Mouse (Mus musculus): ENCODE measurements at regions not wholly inside any gene's neighbourhood (a gene's known extent, or its start where the extent isn't known, plus 50 kb on each side); places are given as distances from the start of the nearest gene placed in this dataset.
"Not testable (repeated sequence)": the region's sequence is repeated elsewhere in the genome, so short reads cannot be mapped to it uniquely, and the experiment has no call there.

DNA sequence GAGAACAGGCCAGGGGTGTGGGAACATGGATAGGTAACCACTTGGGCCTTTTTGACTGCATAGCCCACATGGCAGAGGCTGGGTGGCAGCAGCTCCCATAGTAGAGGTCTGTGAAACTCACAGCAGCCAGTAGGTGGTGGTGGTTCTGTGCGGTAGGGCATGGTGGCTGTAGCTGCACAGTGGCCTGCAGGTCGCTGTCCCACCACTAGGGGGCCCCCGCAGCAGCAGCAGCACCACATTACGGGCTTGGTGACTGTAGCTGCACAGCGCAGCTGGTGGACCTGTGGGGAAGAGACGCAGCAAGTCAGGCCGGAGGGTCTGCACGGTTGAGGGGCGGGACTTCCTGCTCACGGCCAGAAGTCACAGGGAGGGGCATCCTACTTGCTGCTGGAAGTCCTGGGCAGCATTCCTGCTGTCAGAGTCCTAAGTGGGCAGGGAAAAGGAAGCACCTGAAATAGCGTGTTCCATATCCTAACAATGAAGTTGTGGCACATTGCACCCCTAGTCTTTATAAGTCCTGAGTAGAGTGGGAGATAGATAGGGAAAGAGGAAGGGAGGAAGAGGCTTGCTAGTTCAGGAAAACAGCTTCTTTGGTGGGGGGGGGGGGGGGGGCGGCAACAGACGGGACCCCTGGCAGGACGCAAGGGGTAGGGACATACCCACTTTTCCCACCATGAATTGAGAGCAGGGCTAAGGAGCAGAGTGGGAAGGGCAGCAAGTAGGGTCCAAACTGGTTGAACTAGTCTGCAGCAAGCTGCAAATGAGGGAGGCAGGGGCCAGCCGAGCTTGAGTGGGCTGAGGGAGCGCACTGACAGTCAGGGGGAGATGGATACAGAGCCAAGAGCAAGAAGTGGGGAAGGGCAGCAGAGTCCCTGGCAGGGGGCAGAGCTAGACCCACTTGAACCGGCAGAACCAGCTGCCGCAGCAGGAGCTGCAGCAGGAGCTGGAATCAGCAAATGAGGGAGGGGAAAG lies 141.4 kb downstream of the Zxdb start:
- Histone ChIP-seq H3K27me3 (no peaks in the 10 kb centered on the region), H3K36me3 (no peaks in the 10 kb centered on the region), H3K4me3 (peak overlapping the region; percentile 35), H3K9me3 (no peaks in the 10 kb centered on the region), H3K4me1 (replicated peaks) (no peaks in the 10 kb centered on the region), H3K27ac (no peak overlapping the region), H3K9ac (peak overlapping the region; percentile 60), H3K4me2 (peak overlapping the region; percentile 57)
- peak; percentile 99 for ATAC-seq (ENCODE audit: low FRiP score)
- WGBS: 21% methylated on average over 17 of the region's 18 CpGs

DNA sequence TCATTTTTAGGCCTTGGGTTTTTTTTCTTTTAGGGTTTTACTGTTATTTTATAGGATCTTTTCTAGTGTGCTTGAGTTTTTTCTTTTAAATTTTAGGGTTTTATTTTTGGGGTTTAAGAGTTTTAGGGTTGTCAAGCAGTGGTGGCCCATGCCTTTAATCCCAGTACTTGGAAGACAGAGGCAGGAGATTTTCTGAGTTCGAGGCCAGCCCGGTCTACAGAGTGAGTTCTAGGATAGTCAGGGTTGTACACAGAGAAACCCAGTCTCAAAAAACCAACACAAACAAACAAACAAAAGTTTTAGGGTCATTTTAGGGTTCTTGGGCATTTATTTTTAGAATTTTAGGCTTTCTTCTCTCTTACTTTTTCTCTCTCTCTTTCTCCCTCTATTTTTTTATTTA lies 142.9 kb downstream of the Spin4 start:
- not testable (repeated sequence) for H3K4me2 ChIP-seq; H3K4me3 ChIP-seq; H3K36me3 ChIP-seq; H3K9ac ChIP-seq; H3K9me3 ChIP-seq; H3K27ac ChIP-seq; H3K4me1 ChIP-seq (replicated peaks); H3K27me3 ChIP-seq; ATAC-seq (ENCODE audit: low FRiP score)
- 91% methylated on average over 2 of the region's 2 CpGs for WGBS

Data from hindbrain, embryonic 13.5 days (tissue).